Mouse (Mus musculus): Measurements from ENCODE around the gene Arpc1a. TPM values are rescaled to one million over a fixed set of nuclear protein-coding genes. Genes with fewer than 3 reads are reported as not detected.

Gene Arpc1a
- total RNA-seq, 2 experiments from 2014 or later: 23.8 to 30.3 TPM

DNA sequence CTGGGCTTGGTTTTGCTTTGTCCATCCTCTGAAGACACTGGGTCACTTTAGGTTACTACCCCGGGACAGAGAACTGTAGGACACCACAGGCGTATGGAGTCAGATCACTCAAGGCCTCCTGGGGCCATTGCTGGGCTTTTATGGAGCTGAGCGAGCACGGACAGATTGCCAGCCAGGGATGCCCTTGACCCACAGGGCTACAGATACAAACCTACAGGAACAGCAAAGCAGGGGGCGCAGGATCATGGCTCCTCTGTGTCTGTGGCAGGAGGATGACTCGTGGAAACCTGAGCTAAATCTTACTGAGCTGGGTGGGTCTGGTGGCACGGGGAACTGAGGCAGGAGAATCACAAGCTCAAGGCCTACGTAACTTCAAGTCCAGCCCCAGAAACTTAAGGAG lies 28.9 kb downstream of the Arpc1a start:
- no peak for TF ChIP-seq CTCF (IDR thresholded peaks at IDR 0.05)
- intact Hi-C loops (cut with DNase I): no loop called here
- H3K4me3 ChIP-seq: no peak overlapping the region
- no peak overlapping the region for H3K27ac ChIP-seq
- no peak for DNase-seq

DNA sequence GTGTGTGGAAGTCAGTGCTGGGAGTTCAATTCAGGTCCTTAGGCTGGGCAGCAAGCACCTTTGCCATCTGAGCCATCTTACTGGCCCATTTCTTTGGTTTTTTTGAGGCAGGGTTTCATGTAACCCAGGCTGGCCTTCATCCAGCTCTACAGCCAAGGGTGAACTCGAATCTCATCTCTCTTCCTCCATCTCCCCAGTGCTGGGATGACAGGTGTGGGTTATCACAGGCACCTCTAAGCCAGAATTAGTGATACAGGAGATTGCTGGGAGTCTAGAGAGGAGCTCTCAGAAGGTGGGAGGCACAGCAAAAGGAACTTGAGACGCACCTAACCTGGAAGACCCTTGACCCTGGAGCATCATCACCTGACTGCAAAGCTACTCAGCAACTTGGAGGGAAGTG lies 29.8 kb downstream of the Arpc1a start:
- intact Hi-C loops (cut with DNase I): no loop called here
- Histone ChIP-seq H3K27ac (peak overlapping the region; percentile 94), H3K4me3 (peak overlapping the region; percentile 90)
- DNase-seq: no peak
- no peak for TF ChIP-seq CTCF (IDR thresholded peaks at IDR 0.05)

DNA sequence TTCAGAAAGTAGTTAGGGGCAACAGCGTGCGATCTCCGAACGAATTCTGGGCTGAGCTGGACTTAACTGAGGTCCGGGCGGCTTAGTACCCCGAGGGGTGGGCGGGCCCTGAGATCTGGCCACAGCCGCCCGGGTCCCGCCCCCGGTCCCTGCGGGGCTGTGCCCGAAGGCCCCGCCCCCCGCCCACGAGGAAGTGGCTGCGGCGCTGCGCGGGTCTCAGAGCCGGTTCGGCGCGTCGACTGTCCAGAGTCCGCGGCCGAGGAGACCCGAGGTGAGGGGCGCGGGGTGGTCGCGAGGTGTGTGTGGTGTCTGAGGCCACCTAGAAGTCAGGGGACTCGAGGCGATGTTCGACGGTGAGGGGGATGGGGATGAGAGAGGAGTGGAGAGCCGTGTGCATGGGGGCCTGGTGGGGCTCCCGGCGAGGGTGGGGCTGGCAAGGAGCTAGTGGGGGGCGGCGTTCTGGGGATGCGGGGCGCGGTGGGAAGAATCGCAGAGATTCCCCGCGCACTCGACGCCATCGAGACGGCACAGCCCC lies 30.5 kb downstream of the Arpc1a start, which contains the start of gene Arpc1b:
Gene Arpc1b, plus strand, starts transcription at position 145 of the 535 bp plus-strand sequence.
- peak; percentile 85 for DNase-seq
- intact Hi-C loops (cut with DNase I): no loop called here
- TF ChIP-seq CTCF (IDR thresholded peaks at IDR 0.05): no peak
- Histone ChIP-seq H3K27ac (peak within 1 kb of the TSS; percentile 94), H3K4me3 (peak within 1 kb of the TSS; percentile 90)

DNA sequence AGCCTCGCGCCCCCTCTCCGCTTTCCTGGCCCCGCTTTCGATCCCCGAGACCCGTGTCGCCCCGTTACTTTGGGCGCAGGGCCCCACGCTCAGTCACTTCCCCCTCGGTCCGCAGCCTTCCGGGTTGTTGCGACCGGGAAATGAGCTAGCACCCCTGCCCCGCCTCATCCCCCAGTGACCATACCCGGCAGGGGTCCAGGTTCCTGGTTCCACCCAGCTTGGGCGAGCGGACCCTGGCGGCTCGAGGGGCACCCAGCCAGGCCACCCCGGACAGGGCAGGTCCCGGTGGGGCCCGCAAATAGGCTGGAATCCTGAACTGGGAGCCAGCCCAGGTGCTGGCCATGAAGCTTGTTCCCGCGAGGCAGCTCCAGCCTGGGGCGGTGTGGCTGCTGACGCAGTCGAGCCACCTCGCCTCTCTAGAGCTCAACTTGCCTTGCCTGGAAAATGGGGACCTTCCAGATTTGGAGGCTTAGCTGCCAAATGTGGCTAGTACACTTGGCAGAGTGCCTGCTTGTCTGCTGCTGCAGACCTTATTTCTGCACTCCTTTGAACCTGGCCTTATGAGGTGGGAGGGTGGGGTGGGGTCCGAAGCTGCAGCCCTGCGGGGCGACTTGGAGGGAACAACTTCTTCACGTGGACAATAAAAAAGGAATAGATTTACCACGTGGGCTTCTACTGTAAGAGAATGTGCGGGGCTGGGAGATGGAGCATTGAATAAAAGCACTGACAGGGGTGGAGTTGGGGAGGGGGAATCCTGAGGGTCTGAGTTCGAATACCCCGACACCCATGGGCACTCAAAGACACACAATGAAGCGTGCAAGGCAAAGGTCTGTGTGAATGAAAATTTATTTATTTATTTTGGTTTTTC lies 31.2 kb downstream of the Arpc1a start:
- intact Hi-C loops (cut with DNase I): no loop called here
- peak overlapping the region; percentile 90 for H3K4me3 ChIP-seq
- peak overlapping the region; percentile 94 for H3K27ac ChIP-seq
- peak; percentile 87 for DNase-seq
- TF ChIP-seq CTCF (IDR thresholded peaks at IDR 0.05): no peak

DNA sequence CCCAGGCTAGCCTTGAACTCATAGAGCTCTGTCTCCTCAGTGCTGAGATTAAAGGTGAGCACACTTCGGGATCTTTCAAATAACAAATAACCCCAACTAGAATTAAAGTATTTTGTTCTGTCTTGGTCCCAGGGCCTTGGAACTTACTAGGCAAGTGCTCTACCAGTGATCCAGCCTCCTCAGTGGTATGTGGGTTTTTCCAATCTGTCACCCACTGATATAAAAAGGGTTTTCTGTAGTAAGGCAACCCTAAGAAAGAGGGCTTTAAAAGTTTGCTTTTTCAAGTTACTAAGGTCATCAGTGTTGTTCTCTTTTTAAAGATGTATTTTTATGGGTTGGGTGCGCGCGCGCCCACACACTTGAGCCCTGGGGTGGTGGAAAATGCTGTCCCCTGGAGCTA lies 32.1 kb downstream of the Arpc1a start:
- DNase-seq: no peak
- TF ChIP-seq CTCF (IDR thresholded peaks at IDR 0.05): no peak
- H3K4me3 ChIP-seq: peak overlapping the region; percentile 90
- peak overlapping the region; percentile 94 for H3K27ac ChIP-seq
- intact Hi-C loops (cut with DNase I): no loop called here

DNA sequence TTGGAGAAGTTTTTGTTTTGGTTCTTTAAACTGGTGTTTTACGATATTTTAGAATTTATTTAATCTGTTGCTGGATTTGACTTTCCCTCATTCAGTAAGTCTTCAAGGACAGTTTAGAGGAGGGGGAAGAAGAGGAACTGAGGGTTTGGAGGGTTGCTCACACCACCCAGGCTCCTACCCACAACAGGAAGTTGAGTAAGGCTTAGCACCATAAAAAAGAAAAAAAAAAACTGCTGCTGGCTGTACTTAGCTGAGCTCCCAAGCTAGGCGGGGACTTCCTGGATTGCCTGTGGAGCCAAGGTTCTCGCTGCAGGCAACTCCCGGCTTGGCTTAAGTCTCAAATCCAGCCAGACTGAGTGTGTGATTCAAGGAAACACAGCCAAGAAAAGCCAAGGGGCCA lies 32.7 kb downstream of the Arpc1a start:
- TF ChIP-seq CTCF (IDR thresholded peaks at IDR 0.05): no peak
- H3K27ac ChIP-seq: peak overlapping the region; percentile 94
- DNase-seq: peak; percentile 73
- intact Hi-C loops (cut with DNase I): no loop called here
- H3K4me3 ChIP-seq: peak overlapping the region; percentile 90

DNA sequence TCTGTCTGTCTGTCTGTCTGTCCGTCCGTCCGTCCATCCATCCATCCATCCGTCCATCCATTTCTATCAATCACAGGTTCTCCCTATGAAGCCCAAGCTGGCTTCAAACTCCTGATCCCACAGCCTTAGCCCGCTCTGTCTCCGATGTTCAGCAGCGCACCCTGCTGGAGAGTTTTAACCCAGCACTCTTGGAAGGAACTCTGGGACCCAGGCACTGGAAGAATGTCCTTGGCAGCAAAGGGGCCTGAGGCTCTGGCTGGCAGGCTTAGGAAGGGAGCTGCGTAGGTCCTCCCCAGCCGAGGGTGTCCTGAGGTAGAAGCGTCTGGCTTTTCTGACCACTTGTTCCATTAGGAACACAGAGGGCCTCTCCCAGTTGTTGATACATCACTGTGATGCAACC lies 33.3 kb downstream of the Arpc1a start:
- DNase-seq: peak; percentile 80
- Histone ChIP-seq H3K4me3 (peak overlapping the region; percentile 90), H3K27ac (peak overlapping the region; percentile 94)
- intact Hi-C loops (cut with DNase I): no loop called here
- TF ChIP-seq CTCF (IDR thresholded peaks at IDR 0.05): peak; percentile 71

DNA sequence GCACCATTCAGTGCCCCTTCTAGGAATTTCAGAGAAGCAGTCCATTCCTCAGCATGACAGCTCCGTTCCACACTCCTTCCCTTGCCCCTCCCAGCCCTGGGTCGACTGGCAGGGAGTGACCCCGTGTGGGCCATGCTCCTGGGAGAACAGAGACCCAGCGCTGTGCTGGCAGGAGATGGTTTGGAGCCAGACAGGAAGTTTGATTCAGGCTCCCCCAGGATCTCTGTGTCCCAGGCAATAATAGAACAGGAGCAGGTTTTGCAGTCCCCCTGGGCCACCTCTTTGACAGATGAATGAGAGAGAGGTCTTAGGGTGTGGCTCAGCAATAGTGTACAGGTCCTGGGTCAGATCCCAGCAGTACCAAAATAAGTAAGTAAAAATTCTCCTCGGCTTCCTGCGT lies 34.4 kb downstream of the Arpc1a start:
- intact Hi-C loops (cut with DNase I): no loop called here
- peak overlapping the region; percentile 94 for H3K27ac ChIP-seq

DNA sequence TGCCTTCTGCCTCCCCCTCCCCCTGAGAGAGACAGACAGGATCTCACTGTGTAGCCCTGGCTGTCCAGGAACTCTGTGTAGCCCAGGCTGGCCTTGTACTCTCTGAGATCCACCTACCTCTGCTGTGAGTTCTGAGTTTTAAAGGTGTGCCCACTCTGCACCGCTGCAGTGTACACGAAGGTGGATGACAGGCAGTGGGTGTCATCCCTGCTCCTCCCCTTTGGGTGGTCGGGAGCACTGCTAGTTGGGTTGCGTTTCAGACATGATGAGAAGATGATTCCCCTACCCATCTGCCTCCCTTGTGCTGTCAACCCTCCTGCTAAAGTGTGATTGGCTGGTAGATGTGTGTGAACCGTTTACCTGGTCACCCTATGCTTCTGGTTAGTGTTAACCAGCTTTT lies 34.8 kb downstream of the Arpc1a start:
- Histone ChIP-seq H3K27ac (peak overlapping the region; percentile 94), H3K4me3 (no peak overlapping the region)
- intact Hi-C loops (cut with DNase I): no loop called here
- no peak for TF ChIP-seq CTCF (IDR thresholded peaks at IDR 0.05)
- DNase-seq: no peak

More for the DNA sequence above, 34.4 kb downstream of the Arpc1a start:
- TF ChIP-seq CTCF (IDR thresholded peaks at IDR 0.05): no peak
- DNase-seq: no peak
- no peak overlapping the region for H3K4me3 ChIP-seq

DNA sequence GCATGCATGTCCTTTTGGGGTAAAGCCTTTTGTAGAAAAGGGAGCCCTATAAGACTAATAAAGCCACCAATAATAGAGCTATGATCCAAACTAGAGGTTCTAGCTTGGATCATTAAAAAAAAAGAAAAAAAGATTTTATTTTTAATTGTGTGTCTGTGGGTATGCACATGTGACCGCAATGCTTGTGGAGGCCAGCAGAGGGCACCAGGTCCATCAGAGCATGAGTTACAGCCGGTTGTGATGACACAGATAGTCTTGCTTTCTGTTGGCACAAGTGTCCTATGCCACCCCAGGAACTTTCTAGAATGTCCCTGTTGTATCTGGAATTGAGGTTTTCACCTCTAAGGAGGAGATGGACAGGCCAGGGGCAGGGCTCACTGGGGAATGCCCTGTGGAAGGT lies 35.8 kb downstream of the Arpc1a start:
- no peak overlapping the region for H3K4me3 ChIP-seq
- TF ChIP-seq CTCF (IDR thresholded peaks at IDR 0.05): peak; percentile 41
- no peak for DNase-seq
- intact Hi-C loops (cut with DNase I): no loop called here
- no peak overlapping the region for H3K27ac ChIP-seq

DNA sequence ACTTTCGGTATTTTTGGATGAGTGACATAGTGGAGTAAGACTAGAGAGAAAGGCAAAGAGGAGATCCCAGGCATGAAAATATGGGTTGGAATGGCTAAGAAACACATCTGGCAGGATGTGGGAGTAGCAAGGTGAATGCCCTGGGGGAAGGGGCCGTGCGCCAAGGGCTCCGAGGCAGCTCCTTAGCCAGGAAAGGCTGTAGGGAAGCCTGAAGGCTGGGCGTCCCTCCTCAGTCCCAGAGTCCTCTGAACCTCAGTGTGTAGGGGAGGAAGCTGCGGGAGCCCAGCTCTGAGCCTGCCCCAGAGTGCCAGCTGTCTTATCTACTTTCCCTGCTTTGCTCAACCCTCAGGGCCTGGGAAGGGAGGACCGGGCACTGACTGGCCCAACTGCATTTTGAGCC lies 37.3 kb downstream of the Arpc1a start:
- no peak for DNase-seq
- no peak overlapping the region; the same call in 1 of the 2 replicates for H3K4me3 ChIP-seq
- no peak for TF ChIP-seq CTCF (IDR thresholded peaks at IDR 0.05)
- H3K27ac ChIP-seq: peak overlapping the region; percentile 4; the same call in 1 of the 2 replicates
- intact Hi-C loops (cut with DNase I): no loop called here

DNA sequence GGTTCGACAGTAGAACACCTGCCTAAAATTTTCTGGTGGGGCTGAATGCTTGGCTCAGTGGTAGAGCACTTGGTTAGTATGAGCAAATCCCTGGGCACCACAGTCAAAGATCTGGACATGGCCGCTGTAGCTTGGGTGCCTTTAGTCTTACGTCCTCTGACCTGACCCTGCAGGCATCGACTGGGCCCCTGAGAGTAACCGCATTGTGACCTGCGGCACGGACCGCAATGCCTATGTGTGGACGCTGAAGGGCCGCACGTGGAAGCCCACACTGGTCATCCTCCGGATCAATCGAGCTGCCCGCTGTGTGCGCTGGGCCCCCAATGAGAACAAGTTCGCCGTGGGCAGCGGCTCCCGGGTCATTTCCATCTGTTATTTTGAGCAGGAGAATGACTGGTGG lies 39.8 kb downstream of the Arpc1a start:
- H3K27ac ChIP-seq: no peak overlapping the region
- intact Hi-C loops (cut with DNase I): no loop called here
- no peak overlapping the region for H3K4me3 ChIP-seq
- DNase-seq: no peak
- no peak for TF ChIP-seq CTCF (IDR thresholded peaks at IDR 0.05)

DNA sequence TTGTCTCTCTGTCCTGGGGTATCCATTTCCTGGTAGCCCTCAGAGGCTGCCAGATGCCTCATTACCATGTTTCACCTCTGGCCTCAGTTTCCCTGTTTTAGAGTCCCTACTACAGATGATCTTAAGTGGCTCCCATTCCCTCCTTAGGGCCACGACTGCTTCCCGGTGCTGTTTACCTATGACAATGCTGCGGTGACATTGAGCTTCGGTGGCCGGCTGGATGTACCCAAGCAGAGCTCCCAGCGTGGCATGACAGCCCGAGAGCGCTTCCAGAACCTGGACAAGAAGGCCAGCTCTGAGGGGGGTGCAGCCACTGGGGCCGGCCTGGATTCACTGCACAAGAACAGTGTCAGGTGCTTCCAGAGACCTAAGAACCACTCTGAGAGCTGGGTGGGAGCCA lies 43.0 kb downstream of the Arpc1a start:
- Histone ChIP-seq H3K27ac (no peak overlapping the region), H3K4me3 (no peak overlapping the region)
- intact Hi-C loops (cut with DNase I): no loop called here
- DNase-seq: no peak
- TF ChIP-seq CTCF (IDR thresholded peaks at IDR 0.05): no peak

Measured in gastrocnemius, adult 2 months (tissue).